Mouse (Mus musculus) heart, postnatal 0 days (tissue): ENCODE data around the gene Gcgr.

Experiments
- CTCF ChIP-seq: IDR thresholded peaks from 2 replicates; pipeline ENCODE4 v1.5.1; 2016; ENCODE audit warnings: antibody characterized with exemption, control low read depth, low read depth
- EP300 ChIP-seq: IDR thresholded peaks from 2 replicates; pipeline ENCODE4 v1.6.1; 2016; ENCODE audit warnings: antibody characterized with exemption, low read depth

DNA sequence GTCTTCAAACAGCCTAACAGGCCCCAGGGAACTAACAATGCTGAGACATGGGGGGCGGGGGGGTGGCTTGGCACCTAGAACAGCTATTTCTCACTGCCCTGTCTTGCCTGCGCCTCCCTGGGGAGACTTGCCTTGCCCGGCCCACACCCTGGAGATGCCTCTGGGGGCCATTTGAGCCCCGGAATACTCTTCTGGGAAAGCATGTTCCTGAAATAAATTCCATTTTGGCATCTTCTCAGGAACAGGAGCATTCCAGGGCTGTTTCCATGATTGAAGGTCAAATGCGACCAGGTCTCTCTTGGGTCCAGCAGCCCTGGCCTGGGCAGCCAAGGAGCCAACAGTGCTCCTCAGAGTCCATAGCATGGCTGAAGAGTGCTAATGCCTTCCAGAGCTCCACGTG lies 11.9 kb downstream of the Gcgr start:
- TF ChIP-seq CTCF (no peak), EP300 (no peak)
